Mouse (Mus musculus) gastrocnemius, postnatal 25 days (tissue): ENCODE data around the gene Raly. TPM values are rescaled to one million over a fixed set of nuclear protein-coding genes. Genes with fewer than 3 reads are reported as not detected.

Experiments used
- DNase-seq: peaks from one replicate; pipeline ENCODE4 v3.0.0; 2022
- total RNA-seq, 2 experiments: library from RNA; stranded (reverse); gene quantifications; 1 replicate in 1 of 2; 2 replicates in 1 of 2; pipeline ENCODE4 v1.2.3; 2021

The Raly gene
- total RNA-seq, 2 experiments from 2014 or later, result 64.6 to 69.4 TPM

GRCm38 (mm10) chr2:154782856-154783650 lies 7.8 kb upstream of the Raly start:
- no peak for DNase-seq

- DNase-seq, result no peak
Observed at GRCm38 (mm10) chr2:154785284-154785683, 5.6 kb upstream of the Raly start.

- no peak for DNase-seq
Observed at GRCm38 (mm10) chr2:154786187-154786586, 4.7 kb upstream of the Raly start.

- no peak for DNase-seq
Observed at GRCm38 (mm10) chr2:154786776-154787175, 4.1 kb upstream of the Raly start.

GRCm38 (mm10) chr2:154789381-154789780 lies 1.5 kb upstream of the Raly start:
- no peak for DNase-seq

- no peak for DNase-seq
Observed at GRCm38 (mm10) chr2:154789977-154790655, 780 bp upstream of the Raly start.

- DNase-seq, result peak; percentile 84
Observed at GRCm38 (mm10) chr2:154791661-154792642, 1.1 kb downstream of the Raly start.

- DNase-seq, result no peak
Observed at GRCm38 (mm10) chr2:154803372-154803771, 12.5 kb downstream of the Raly start.

GRCm38 (mm10) chr2:154803845-154804244 lies 12.9 kb downstream of the Raly start:
- no peak for DNase-seq

GRCm38 (mm10) chr2:154807689-154808088 lies 16.8 kb downstream of the Raly start:
- DNase-seq, result no peak

- no peak for DNase-seq
Observed at GRCm38 (mm10) chr2:154809107-154809762, 18.3 kb downstream of the Raly start.

GRCm38 (mm10) chr2:154810821-154811220 lies 19.9 kb downstream of the Raly start:
- no peak for DNase-seq

GRCm38 (mm10) chr2:154813426-154813825 lies 22.5 kb downstream of the Raly start:
- no peak for DNase-seq

GRCm38 (mm10) chr2:154817089-154817488 lies 26.2 kb downstream of the Raly start:
- DNase-seq, result no peak

- DNase-seq, result no peak
Observed at GRCm38 (mm10) chr2:154817788-154818187, 26.9 kb downstream of the Raly start.

GRCm38 (mm10) chr2:154818599-154818998 lies 27.7 kb downstream of the Raly start:
- DNase-seq, result no peak

GRCm38 (mm10) chr2:154820346-154820745 lies 29.4 kb downstream of the Raly start:
- no peak for DNase-seq

- no peak for DNase-seq
Observed at GRCm38 (mm10) chr2:154826054-154826538, 35.2 kb downstream of the Raly start.

GRCm38 (mm10) chr2:154827521-154827920 lies 36.6 kb downstream of the Raly start:
- no peak for DNase-seq

GRCm38 (mm10) chr2:154832471-154832870 lies 41.6 kb downstream of the Raly start:
- no peak for DNase-seq

- DNase-seq, result no peak
Observed at GRCm38 (mm10) chr2:154834149-154834865, 43.4 kb downstream of the Raly start.
